Mouse (Mus musculus) adipocyte (in vitro differentiated cells): ENCODE measurements around the gene Zeb2.

Source experiments
- DNase-seq: peaks from one replicate; pipeline ENCODE4 v3.0.0-alpha.2; 2016; ENCODE audit warnings: low spot score

Zeb2 gene

GRCm38 (mm10) chr2:45060768-45061167 lies 56.4 kb downstream of the Zeb2 start:
- no peak for DNase-seq

GRCm38 (mm10) chr2:45060202-45060601 lies 57.0 kb downstream of the Zeb2 start:
- no peak for DNase-seq

GRCm38 (mm10) chr2:45059599-45059998 lies 57.6 kb downstream of the Zeb2 start:
- no peak for DNase-seq

GRCm38 (mm10) chr2:45059010-45059409 lies 58.2 kb downstream of the Zeb2 start:
- no peak for DNase-seq

GRCm38 (mm10) chr2:45058183-45058582 lies 59.0 kb downstream of the Zeb2 start:
- no peak for DNase-seq

GRCm38 (mm10) chr2:45056856-45057562 lies 60.2 kb downstream of the Zeb2 start:
- DNase-seq: no peak

- DNase-seq: no peak
Observed at GRCm38 (mm10) chr2:45055926-45056325, 61.3 kb downstream of the Zeb2 start.

GRCm38 (mm10) chr2:45055034-45055615 lies 62.1 kb downstream of the Zeb2 start:
- no peak for DNase-seq

- no peak for DNase-seq
Observed at GRCm38 (mm10) chr2:45054070-45055025, 62.8 kb downstream of the Zeb2 start.

- no peak for DNase-seq
Observed at GRCm38 (mm10) chr2:45052587-45052986, 64.6 kb downstream of the Zeb2 start.

- no peak for DNase-seq
Observed at GRCm38 (mm10) chr2:45051321-45051720, 65.9 kb downstream of the Zeb2 start.

- DNase-seq: no peak
Observed at GRCm38 (mm10) chr2:45049923-45050322, 67.3 kb downstream of the Zeb2 start.

- DNase-seq: peak; percentile 40
Observed at GRCm38 (mm10) chr2:45049279-45049678, 67.9 kb downstream of the Zeb2 start.

- DNase-seq: no peak
Observed at GRCm38 (mm10) chr2:45040706-45041312, 76.4 kb downstream of the Zeb2 start.

- DNase-seq: no peak
Observed at GRCm38 (mm10) chr2:45039503-45039902, 77.7 kb downstream of the Zeb2 start.

- DNase-seq: no peak
Observed at GRCm38 (mm10) chr2:45028091-45028638, 89.0 kb downstream of the Zeb2 start.

- DNase-seq: no peak
Observed at GRCm38 (mm10) chr2:45017186-45017800, 99.9 kb downstream of the Zeb2 start.

- DNase-seq: no peak
Observed at GRCm38 (mm10) chr2:45013325-45013724, 103.9 kb downstream of the Zeb2 start.

- DNase-seq: no peak
Observed at GRCm38 (mm10) chr2:45012676-45013075, 104.5 kb downstream of the Zeb2 start.

- DNase-seq: no peak
Observed at GRCm38 (mm10) chr2:45010701-45011100, 106.5 kb downstream of the Zeb2 start.

- DNase-seq: no peak
Observed at GRCm38 (mm10) chr2:44999906-45000305, 117.3 kb downstream of the Zeb2 start.

- DNase-seq: no peak
Observed at GRCm38 (mm10) chr2:44998710-44999109, 118.5 kb downstream of the Zeb2 start.
